Mouse (Mus musculus) testis, adult 2 months (tissue): Measurements from ENCODE around the gene Phrf1.

Experiments
- CTCF ChIP-seq: fragments of 200-500 bp; IDR thresholded peaks from 2 replicates; pipeline ENCODE4 v1.5.1; 2012; ENCODE audit warnings: low read depth, mild to moderate bottlenecking, inconsistent platforms, low read length, moderate library complexity; ENCODE audit not compliant: control insufficient read depth, insufficient read depth, insufficient replicate concordance
- POLR2A ChIP-seq: fragments of 200-500 bp; IDR thresholded peaks from 2 replicates; pipeline ENCODE4 v1.6.1; 2012; ENCODE audit warnings: low read depth, mild to moderate bottlenecking, inconsistent platforms, low read length, moderate library complexity; ENCODE audit not compliant: control insufficient read depth

- no peak for TF ChIP-seq POLR2A
- TF ChIP-seq CTCF: peak; percentile 31; the same call in 1 of the 2 replicates
Observed at GRCm38 (mm10) chr7:141278766-141279590, 50.4 kb downstream of the Phrf1 start, which contains the start of gene Sct.
